Mouse (Mus musculus): ENCODE results near the gene Slc5a11.

GRCm38 (mm10) chr7:123307887-123308558 lies 93.4 kb downstream of the Slc5a11 start:
- no peak for TF ChIP-seq CTCF (IDR thresholded peaks at IDR 0.05; ENCODE audit: low read depth)
- no peak for TF ChIP-seq EP300 (optimal IDR thresholded peaks at IDR 0.05)

Measured in stomach, postnatal 0 days (tissue).